Mouse (Mus musculus) intestine, postnatal 0 days (tissue): ENCODE data around the gene Zfp740. TPM values are rescaled to one million over a fixed set of nuclear protein-coding genes. Genes with fewer than 3 reads are reported as not detected.

Source experiments
- ATAC-seq: fragments of 200-750 bp; cut with Nextera tagmentation; 2 replicates; pipeline ENCODE4 v1.8.0; 2017; ENCODE audit warnings: mild to moderate bottlenecking, moderate TSS enrichment, moderate library complexity
- H3K27ac ChIP-seq: fragments of 300-500 bp; sonication (generic); 2 replicates; pipeline ENCODE4 v1.5.1; 2014; ENCODE audit warnings: mild to moderate bottlenecking, low read depth, low read length, moderate library complexity
- H3K27me3 ChIP-seq: fragments of 300-500 bp; sonication (generic); replicated peaks from 2 replicates; pipeline ENCODE4 v1.6.1; 2014; ENCODE audit warnings: low read length, mixed read lengths; ENCODE audit not compliant: control insufficient read depth, insufficient read depth
- H3K36me3 ChIP-seq: fragments of 300-500 bp; sonication (generic); 2 replicates; pipeline ENCODE4 v1.6.1; 2014; ENCODE audit warnings: mild to moderate bottlenecking, moderate library complexity; ENCODE audit not compliant: control insufficient read depth, insufficient read depth
- H3K4me1 ChIP-seq: fragments of 300-500 bp; sonication (generic); replicated peaks from 2 replicates; pipeline ENCODE4 v1.6.1; 2014; ENCODE audit warnings: antibody characterized with exemption, low read length, mixed read lengths; ENCODE audit not compliant: control insufficient read depth, insufficient read depth
- H3K4me2 ChIP-seq: fragments of 300-500 bp; sonication (generic); replicated peaks from 2 replicates; pipeline ENCODE4 v1.6.1; 2014; ENCODE audit warnings: low read depth, mild to moderate bottlenecking, moderate library complexity
- H3K4me3 ChIP-seq: fragments of 300-500 bp; sonication (generic); 2 replicates; pipeline ENCODE4 v1.5.1; 2014; ENCODE audit warnings: low read depth, low read length
- H3K9ac ChIP-seq: fragments of 300-500 bp; sonication (generic); 2 replicates; pipeline ENCODE4 v1.6.1; 2014; ENCODE audit warnings: mild to moderate bottlenecking, low read depth, low read length
- H3K9me3 ChIP-seq: fragments of 300-500 bp; sonication (generic); 2 replicates; pipeline ENCODE4 v1.6.1; 2016; ENCODE audit warnings: mixed run types; ENCODE audit not compliant: control insufficient read depth
- CTCF ChIP-seq: sonication (generic); IDR thresholded peaks from 2 replicates; pipeline ENCODE4 v1.5.1; 2016; ENCODE audit warnings: low read depth, mild to moderate bottlenecking, control low read depth, antibody characterized with exemption, moderate library complexity
- WGBS: fragments of 180-500 bp; shearing (Covaris S2); extraction: QIAGEN DNeasy Blood & Tissue Kit; methylation state at CpG from one replicate; pipeline ENCODE4 v1.1.7; 2014; 5-methylcytosine and 5-hydroxymethylcytosine counted together
- polyA plus RNA-seq: library from polyadenylated mRNA; unstranded; fragments of >200 nt; fragmentation: Nextera tagmentation; extraction: Ambion mirVana; gene quantifications from 2 replicates; pipeline ENCODE4 v1.2.1, GENCODE M21; 2015

Gene Zfp740
- polyA plus RNA-seq, 1 experiment from 2014 or later: 14.1 TPM

DNA sequence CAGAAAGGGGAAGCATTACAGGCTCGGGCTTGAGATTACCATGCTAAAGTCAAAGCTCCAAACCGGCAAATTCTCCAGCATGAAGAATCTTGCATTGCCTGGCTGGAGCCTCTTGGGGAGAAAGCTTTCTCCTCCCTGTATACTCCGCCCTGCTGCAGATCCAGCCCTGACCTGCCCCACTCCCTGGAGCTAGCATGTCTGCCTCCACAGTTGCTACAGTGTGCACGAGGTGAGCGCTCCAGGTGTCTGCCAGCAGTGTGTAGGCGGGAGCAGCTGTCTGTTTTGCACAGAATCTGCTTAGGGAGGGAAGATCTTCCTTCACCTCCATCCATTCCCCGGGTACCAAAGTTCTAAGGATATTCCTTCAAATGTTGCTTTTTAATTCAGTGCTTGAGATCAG is 59.5 kb downstream of the Zfp740 start:
- no peak overlapping the region for H3K4me3 ChIP-seq

DNA sequence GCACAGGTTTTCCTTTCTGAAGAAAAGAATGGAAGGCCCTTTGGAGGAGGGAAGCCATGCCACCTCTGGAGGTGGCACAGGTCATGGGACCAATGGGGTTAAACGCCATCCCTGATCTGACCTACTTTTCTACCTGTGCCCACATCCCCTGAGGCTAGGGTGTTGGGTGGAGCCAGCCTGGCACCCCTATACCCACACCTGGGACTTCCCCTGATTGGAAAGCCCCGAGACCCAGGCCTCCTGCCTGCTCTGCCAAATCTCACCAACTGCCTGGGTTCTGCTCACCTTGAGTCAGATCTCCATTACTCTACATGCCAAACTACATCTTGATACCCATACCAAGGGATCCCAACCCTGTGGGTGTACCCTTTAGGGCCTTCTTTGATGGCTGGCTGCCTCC is 60.0 kb downstream of the Zfp740 start:
- WGBS: 83% methylated on average over 2 of the region's 2 CpGs
- Histone ChIP-seq H3K9me3 (no peaks in the 10 kb centered on the region), H3K27ac (no peak overlapping the region), H3K4me1 (no peaks in the 10 kb centered on the region), H3K27me3 (no peaks in the 10 kb centered on the region), H3K4me2 (no peak overlapping the region), H3K4me3 (no peak overlapping the region), H3K9ac (no peak overlapping the region), H3K36me3 (no peaks in the 10 kb centered on the region)
- TF ChIP-seq CTCF: no peak
- no peak for ATAC-seq

More for the DNA sequence above, 59.5 kb downstream of the Zfp740 start:
- H3K9ac ChIP-seq: no peak overlapping the region
- TF ChIP-seq CTCF: no peak
- H3K4me1 ChIP-seq: 0 out of 2 replicates have a peak, but pooled peaks cover 2% of the 10 kb centered on the region
- no peak overlapping the region for H3K4me2 ChIP-seq
- ATAC-seq: no peak
- 42% methylated on average over 7 of the region's 7 CpGs for WGBS
- H3K27ac ChIP-seq: no peak overlapping the region
- no peaks in the 10 kb centered on the region for H3K9me3 ChIP-seq
- no peaks in the 10 kb centered on the region for H3K36me3 ChIP-seq
- 0 out of 2 replicates have a peak, but pooled peaks cover under 1% of the 10 kb centered on the region for H3K27me3 ChIP-seq

Other genes with a start within 250 kb of the Zfp740 start
- 0.03 and 0.07 TPM in 2 replicates for gene Krt78, start 249.0 kb upstream of the Zfp740 start, polyA plus RNA-seq
- 940 and 1,037 TPM in 2 replicates for gene Krt8, start 198.8 kb upstream of the Zfp740 start, polyA plus RNA-seq
- 364 and 368 TPM in 2 replicates for gene Krt18, start 175.1 kb upstream of the Zfp740 start, polyA plus RNA-seq
- 47.8 and 53.0 TPM in 2 replicates for gene Eif4b, start 129.5 kb upstream of the Zfp740 start, polyA plus RNA-seq
- gene Tns2, start 102.8 kb upstream of the Zfp740 start, polyA plus RNA-seq: 11.7 and 15.0 TPM in 2 replicates
- gene Spryd3, start 67.0 kb upstream of the Zfp740 start, polyA plus RNA-seq: 26.3 and 26.7 TPM in 2 replicates
- 27.8 and 29.1 TPM in 2 replicates for gene Igfbp6, start 58.9 kb upstream of the Zfp740 start, polyA plus RNA-seq
- gene Soat2, start 52.7 kb upstream of the Zfp740 start, polyA plus RNA-seq: 52.7 and 56.7 TPM in 2 replicates
- gene Csad, start 1.5 kb downstream of the Zfp740 start, polyA plus RNA-seq: 22.8 and 26.8 TPM in 2 replicates
- gene Itgb7, start 28.7 kb downstream of the Zfp740 start, polyA plus RNA-seq: 2.6 and 2.9 TPM in 2 replicates
- 5.9 and 7.3 TPM in 2 replicates for gene Rarg, start 54.3 kb downstream of the Zfp740 start, polyA plus RNA-seq
- 0.07 TPM in 1 of 2 replicates, not detected in the other for gene Gm9918, start 67.3 kb downstream of the Zfp740 start, polyA plus RNA-seq
- 80.4 and 81.1 TPM in 2 replicates for gene Mfsd5, start 76.2 kb downstream of the Zfp740 start, polyA plus RNA-seq
- gene Espl1, start 93.0 kb downstream of the Zfp740 start, polyA plus RNA-seq: 4.7 and 5.4 TPM in 2 replicates
- gene Pfdn5, start 122.9 kb downstream of the Zfp740 start, polyA plus RNA-seq: 339 and 341 TPM in 2 replicates
- gene Myg1, start 128.5 kb downstream of the Zfp740 start, polyA plus RNA-seq: 35.8 and 41.5 TPM in 2 replicates
- gene Aaas, start 147.5 kb downstream of the Zfp740 start, polyA plus RNA-seq: 15.0 and 16.8 TPM in 2 replicates
- gene Sp7, start 163.9 kb downstream of the Zfp740 start, polyA plus RNA-seq: 0.07 and 0.14 TPM in 2 replicates
- gene Sp1, start 202.9 kb downstream of the Zfp740 start, polyA plus RNA-seq: 5.6 and 5.8 TPM in 2 replicates
- 0.35 and 0.50 TPM in 2 replicates for gene Amhr2, start 242.1 kb downstream of the Zfp740 start, polyA plus RNA-seq